Mouse (Mus musculus): ENCODE data around the gene Chrng. TPM values are rescaled to one million over a fixed set of nuclear protein-coding genes. Genes with fewer than 3 reads are reported as not detected.
A peak's percentile ranks its signal among the peaks of the same experiment; 100 is the strongest.

Chrng gene
- not detected in 2 replicates for polyA plus RNA-seq (2012; rRNA removed)

GRCm38 (mm10) chr1:87204465-87204864, at the start of gene Chrng:
Chrng (plus strand) TSS chr1:87204657.
- Histone ChIP-seq H3K4me3 (ENCODE audit: insufficient read depth, low read length) (no peak within 1 kb of the TSS), H3K27ac (ENCODE audit: insufficient read depth, low read length) (no peak within 1 kb of the TSS), H3K4me1 (ENCODE audit: control insufficient read depth, insufficient read depth, low read length) (no peaks in the 10 kb centered on the region)
- no peak for TF ChIP-seq CTCF (IDR thresholded peaks at IDR 0.05; ENCODE audit: extremely low read depth, insufficient read depth, low read length)
- TF ChIP-seq POLR2A (IDR thresholded peaks at IDR 0.05; ENCODE audit: extremely low read depth, insufficient read depth, low read length): no peak

- no peaks in the 10 kb centered on the region for H3K4me1 ChIP-seq (ENCODE audit: control insufficient read depth, insufficient read depth, low read length)
Measured at GRCm38 (mm10) chr1:87155531-87156198, 48.8 kb upstream of the Chrng start.

GRCm38 (mm10) chr1:87156199-87156587, 48.3 kb upstream of the Chrng start, which contains the start of gene Ecel1:
Ecel1 (minus strand) TSS chr1:87156521.
- TF ChIP-seq POLR2A (IDR thresholded peaks at IDR 0.05; ENCODE audit: extremely low read depth, insufficient read depth, low read length) (no peak), CTCF (IDR thresholded peaks at IDR 0.05; ENCODE audit: extremely low read depth, insufficient read depth, low read length) (no peak)
- Histone ChIP-seq H3K27ac (ENCODE audit: insufficient read depth, low read length) (no peak within 1 kb of the TSS), H3K4me3 (ENCODE audit: insufficient read depth, low read length) (peak within 1 kb of the TSS; percentile 7; the same call in 1 of the 2 replicates), H3K4me1 (ENCODE audit: control insufficient read depth, insufficient read depth, low read length) (no peaks in the 10 kb centered on the region)

More at GRCm38 (mm10) chr1:87155531-87156198, 48.8 kb upstream of the Chrng start:
- TF ChIP-seq CTCF (IDR thresholded peaks at IDR 0.05; ENCODE audit: extremely low read depth, insufficient read depth, low read length) (no peak), POLR2A (IDR thresholded peaks at IDR 0.05; ENCODE audit: extremely low read depth, insufficient read depth, low read length) (no peak)
- H3K27ac ChIP-seq (ENCODE audit: insufficient read depth, low read length): no peak overlapping the region
- peak overlapping the region; percentile 7; the same call in 1 of the 2 replicates for H3K4me3 ChIP-seq (ENCODE audit: insufficient read depth, low read length)

GRCm38 (mm10) chr1:87159396-87159795, 45.1 kb upstream of the Chrng start:
- Histone ChIP-seq H3K4me1 (ENCODE audit: control insufficient read depth, insufficient read depth, low read length) (no peaks in the 10 kb centered on the region), H3K4me3 (ENCODE audit: insufficient read depth, low read length) (no peak overlapping the region), H3K27ac (ENCODE audit: insufficient read depth, low read length) (no peak overlapping the region)
- no peak for TF ChIP-seq CTCF (IDR thresholded peaks at IDR 0.05; ENCODE audit: extremely low read depth, insufficient read depth, low read length)
- TF ChIP-seq POLR2A (IDR thresholded peaks at IDR 0.05; ENCODE audit: extremely low read depth, insufficient read depth, low read length): no peak

- H3K4me1 ChIP-seq (ENCODE audit: control insufficient read depth, insufficient read depth, low read length): no peaks in the 10 kb centered on the region
- H3K27ac ChIP-seq (ENCODE audit: insufficient read depth, low read length): no peak overlapping the region
- TF ChIP-seq CTCF (IDR thresholded peaks at IDR 0.05; ENCODE audit: extremely low read depth, insufficient read depth, low read length): no peak
- TF ChIP-seq POLR2A (IDR thresholded peaks at IDR 0.05; ENCODE audit: extremely low read depth, insufficient read depth, low read length): no peak
Measured at GRCm38 (mm10) chr1:87164164-87164795, 40.2 kb upstream of the Chrng start.

GRCm38 (mm10) chr1:87164796-87165184, 39.7 kb upstream of the Chrng start:
- no peak for TF ChIP-seq POLR2A (IDR thresholded peaks at IDR 0.05; ENCODE audit: extremely low read depth, insufficient read depth, low read length)
- Histone ChIP-seq H3K4me1 (ENCODE audit: control insufficient read depth, insufficient read depth, low read length) (no peaks in the 10 kb centered on the region), H3K4me3 (ENCODE audit: insufficient read depth, low read length) (no peak overlapping the region), H3K27ac (ENCODE audit: insufficient read depth, low read length) (no peak overlapping the region)

More at GRCm38 (mm10) chr1:87164164-87164795, 40.2 kb upstream of the Chrng start:
- H3K4me3 ChIP-seq (ENCODE audit: insufficient read depth, low read length): no peak overlapping the region

GRCm38 (mm10) chr1:87170458-87170857, 34.0 kb upstream of the Chrng start:
- TF ChIP-seq CTCF (IDR thresholded peaks at IDR 0.05; ENCODE audit: extremely low read depth, insufficient read depth, low read length) (no peak), POLR2A (IDR thresholded peaks at IDR 0.05; ENCODE audit: extremely low read depth, insufficient read depth, low read length) (no peak)

GRCm38 (mm10) chr1:87171312-87171711, 33.1 kb upstream of the Chrng start:
- Histone ChIP-seq H3K27ac (ENCODE audit: insufficient read depth, low read length) (no peak overlapping the region), H3K4me3 (ENCODE audit: insufficient read depth, low read length) (no peak overlapping the region), H3K4me1 (ENCODE audit: control insufficient read depth, insufficient read depth, low read length) (no peaks in the 10 kb centered on the region; the same call in 1 of the 2 replicates)
- no peak for TF ChIP-seq POLR2A (IDR thresholded peaks at IDR 0.05; ENCODE audit: extremely low read depth, insufficient read depth, low read length)
- no peak for TF ChIP-seq CTCF (IDR thresholded peaks at IDR 0.05; ENCODE audit: extremely low read depth, insufficient read depth, low read length)

More at GRCm38 (mm10) chr1:87170458-87170857, 34.0 kb upstream of the Chrng start:
- Histone ChIP-seq H3K4me3 (ENCODE audit: insufficient read depth, low read length) (no peak overlapping the region), H3K4me1 (ENCODE audit: control insufficient read depth, insufficient read depth, low read length) (no peaks in the 10 kb centered on the region; the same call in 1 of the 2 replicates), H3K27ac (ENCODE audit: insufficient read depth, low read length) (no peak overlapping the region)

- no peak overlapping the region for H3K27ac ChIP-seq (ENCODE audit: insufficient read depth, low read length)
- no peaks in the 10 kb centered on the region; the same call in 1 of the 2 replicates for H3K4me1 ChIP-seq (ENCODE audit: control insufficient read depth, insufficient read depth, low read length)
- TF ChIP-seq CTCF (IDR thresholded peaks at IDR 0.05; ENCODE audit: extremely low read depth, insufficient read depth, low read length) (no peak), POLR2A (IDR thresholded peaks at IDR 0.05; ENCODE audit: extremely low read depth, insufficient read depth, low read length) (no peak)
- no peak overlapping the region for H3K4me3 ChIP-seq (ENCODE audit: insufficient read depth, low read length)
Measured at GRCm38 (mm10) chr1:87172316-87172715, 32.1 kb upstream of the Chrng start.
